Mouse (Mus musculus): ENCODE measurements around the gene Setd7.
"Not testable (repeated sequence)": the region's sequence is repeated elsewhere in the genome, so short reads cannot be mapped to it uniquely, and the experiment has no call there.

The Setd7 gene

DNA sequence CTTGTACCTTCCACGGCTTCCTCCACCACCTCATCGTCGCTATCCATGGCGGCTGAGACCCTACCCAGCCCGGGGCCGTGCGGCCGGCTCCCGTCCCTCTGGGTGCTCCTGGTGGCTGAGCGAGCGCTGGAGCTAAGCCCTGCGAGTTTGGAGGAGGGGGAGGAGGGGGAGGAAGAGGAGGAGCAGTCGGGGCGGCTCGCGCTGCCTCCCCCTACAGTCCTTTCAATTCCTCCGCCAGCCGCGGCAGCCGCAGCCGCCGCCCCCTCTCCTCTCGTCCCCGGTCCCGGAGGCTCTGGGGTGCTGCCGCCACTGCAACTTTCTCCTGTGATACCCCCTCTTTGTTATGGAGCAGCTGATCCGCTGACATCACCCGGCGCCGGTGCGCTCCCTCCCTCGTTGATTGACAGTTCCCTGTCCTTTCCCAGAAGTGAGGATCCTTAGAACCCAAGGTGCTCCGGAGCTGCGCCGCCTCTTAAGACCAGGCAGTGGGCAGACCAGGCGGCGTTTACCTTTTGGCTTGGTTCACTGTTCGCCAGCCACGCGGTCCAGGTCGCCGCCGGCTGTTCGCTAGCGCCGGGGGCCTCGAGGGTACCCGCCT, at the start of gene Setd7:
Gene Setd7, minus strand, starts transcription at position 369 of the 598 bp plus-strand sequence.
- DNase-seq: peak; percentile 65 to 67

DNA sequence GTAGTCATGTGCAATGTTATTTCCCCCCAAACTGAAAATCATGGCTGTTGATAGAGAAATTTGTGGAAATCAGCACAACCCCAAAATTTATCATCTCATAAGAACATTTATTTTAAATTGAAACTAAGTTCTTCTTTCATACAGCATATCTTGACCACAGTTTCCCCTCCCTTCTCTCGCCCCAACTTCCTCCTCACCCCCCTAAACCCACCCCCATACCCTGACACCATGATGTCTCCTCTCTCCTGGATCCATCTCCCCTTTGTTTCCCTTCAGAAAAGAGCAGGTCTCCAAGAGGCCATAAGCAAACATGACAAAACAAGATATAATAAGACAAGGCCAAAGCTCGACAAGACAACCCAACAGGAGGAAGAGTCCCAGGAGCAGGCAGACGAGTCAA, 43.8 kb upstream of the Setd7 start:
- no peak for DNase-seq

DNA sequence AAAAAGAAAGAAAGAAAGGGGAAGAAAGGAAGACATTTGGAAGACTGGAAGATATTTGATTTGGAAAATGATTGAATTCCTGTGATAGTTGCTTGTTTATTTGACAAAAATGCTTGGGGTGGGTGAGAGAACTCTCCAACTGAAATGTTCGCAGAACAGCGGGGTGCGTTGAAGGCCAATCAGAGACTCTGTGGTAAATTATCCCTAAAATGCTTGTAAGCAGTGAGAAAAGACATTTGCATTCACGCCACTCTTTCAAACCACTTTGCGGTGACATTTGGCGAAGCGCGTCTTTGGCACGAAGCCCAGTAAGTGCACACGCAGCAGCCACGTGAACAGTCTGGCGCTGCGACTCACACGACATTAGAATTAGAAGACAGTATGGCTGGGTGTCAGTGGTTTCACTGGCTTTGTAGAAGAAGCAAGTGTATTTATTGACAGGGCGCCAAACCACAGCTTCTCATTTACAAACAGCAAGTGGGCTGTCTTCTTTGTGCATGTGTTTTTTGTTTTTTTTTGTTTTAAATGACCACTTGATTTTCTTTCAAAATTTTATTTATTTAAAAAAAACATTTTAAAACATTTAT, 43.1 kb upstream of the Setd7 start:
- DNase-seq: no peak

DNA sequence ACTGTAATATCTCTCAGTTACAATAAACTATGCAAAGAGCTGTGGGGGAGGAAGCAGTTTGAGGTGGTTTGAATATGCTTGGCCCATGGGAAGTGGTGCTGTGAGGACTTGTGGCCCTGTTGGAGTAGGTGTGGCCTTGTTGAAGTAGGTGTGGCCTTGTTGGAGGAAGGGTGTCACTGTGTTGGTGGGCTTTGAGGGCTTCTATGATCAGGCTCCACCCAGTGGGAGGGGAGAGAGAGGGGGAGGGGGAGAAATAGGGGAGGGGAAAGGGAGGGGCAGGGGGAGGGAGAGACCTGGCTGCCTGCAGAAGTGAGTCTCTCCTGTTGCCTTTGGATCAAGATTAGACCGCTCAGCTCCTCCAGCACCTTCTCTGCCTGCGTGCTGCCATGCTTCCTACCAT, 40.8 kb upstream of the Setd7 start:
- DNase-seq: no peak

DNA sequence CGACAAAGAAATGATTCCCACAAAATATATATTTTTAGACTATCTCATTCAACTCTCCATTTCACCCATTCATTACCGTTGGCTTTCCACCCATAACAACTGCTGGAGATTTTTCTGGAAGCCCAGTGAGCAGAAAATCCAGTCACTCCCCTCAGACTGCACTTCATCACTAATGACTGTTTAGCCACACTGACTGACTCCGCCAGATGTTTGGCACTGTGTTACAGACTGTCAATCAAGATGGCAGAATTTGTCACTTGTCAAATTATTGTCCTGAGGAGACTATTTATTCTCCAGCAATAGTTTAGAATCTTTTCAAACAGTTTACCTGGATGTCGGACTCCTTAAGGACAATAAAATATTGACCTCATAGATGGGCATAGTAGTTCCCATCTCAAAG, 40.0 kb upstream of the Setd7 start:
- no peak for DNase-seq

- DNase-seq: no peak
These were observed 38.5 kb upstream of the Setd7 start for GRCm38 (mm10) chr3:51599057-51599630.

DNA sequence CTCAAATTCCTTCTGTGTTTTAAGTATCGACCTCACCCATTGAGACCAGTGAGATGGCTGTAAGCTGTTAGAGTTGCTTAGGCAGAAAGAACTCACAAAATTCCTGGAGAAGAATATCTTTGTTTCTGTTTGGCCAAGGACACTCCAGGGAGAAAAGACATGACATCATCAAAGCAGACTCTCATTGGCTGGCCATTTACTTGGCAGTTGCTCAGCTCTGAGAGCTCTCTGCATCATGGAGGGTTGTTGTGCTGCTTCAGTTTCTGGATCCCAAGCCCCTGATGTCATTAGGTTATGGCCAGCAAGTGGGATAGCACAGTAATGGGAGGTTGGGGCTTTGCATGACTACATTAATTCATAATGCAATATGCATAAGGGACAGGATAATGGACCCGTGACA, 35.9 kb upstream of the Setd7 start:
- DNase-seq: no peak

- no peak for DNase-seq
These were observed 32.8 kb upstream of the Setd7 start for GRCm38 (mm10) chr3:51593506-51593905.

DNA sequence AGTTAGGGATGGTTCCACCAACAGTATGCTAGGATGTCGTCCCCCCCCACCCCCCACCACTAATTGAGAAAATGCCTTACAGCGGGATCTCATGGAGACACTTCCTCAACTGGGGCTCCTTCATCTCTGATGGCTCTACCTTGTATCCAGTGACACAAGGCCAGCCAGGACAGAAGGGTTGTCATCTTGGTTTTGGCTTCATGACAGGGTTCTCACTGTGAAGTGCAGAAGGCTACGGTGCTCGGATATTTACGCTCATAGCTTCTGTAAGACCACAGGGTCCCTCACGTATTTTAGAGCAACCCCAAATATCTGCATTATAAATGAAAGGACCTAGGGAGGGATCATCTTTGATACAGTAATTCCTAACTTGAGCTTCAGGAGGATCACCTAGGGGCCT, 30.9 kb upstream of the Setd7 start:
- no peak for DNase-seq

DNA sequence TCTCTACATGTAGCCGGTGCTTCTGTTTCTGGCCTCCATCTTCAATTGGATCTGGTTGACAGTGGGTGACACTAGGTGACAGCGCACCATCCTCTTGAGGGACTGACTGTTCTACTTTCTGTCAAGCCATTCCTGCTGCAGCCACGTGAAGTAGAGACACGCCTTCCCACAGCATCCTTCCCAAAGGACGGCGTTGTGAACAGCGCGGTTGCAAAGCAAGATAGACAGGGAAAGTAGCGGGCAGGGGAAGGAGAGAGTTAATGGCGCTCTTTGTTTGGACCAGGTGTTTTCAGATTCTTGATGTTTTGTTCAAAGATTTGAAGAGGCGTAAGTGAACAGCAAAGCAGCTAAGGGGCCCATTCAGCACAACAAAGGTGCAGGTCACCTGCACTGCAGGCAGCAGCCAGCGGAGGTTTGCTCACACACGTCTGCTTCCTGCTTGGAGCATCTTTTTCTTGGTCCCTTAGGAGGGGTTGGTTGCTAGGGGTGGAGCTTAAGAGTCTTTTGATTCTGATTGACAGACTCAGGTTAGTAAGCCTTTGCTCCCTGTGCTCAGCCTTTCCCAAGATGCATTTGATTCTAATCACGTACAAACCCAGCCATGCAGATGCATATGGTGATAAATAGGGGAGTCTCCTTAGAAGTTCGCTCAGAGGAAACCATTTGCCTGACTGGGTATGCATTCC, 29.7 kb upstream of the Setd7 start:
- no peak for DNase-seq

- no peak for DNase-seq
These were observed 27.1 kb upstream of the Setd7 start for GRCm38 (mm10) chr3:51587697-51588262.

- DNase-seq: peak; percentile 51 to 86
These were observed 23.1 kb upstream of the Setd7 start for GRCm38 (mm10) chr3:51583574-51584391.

DNA sequence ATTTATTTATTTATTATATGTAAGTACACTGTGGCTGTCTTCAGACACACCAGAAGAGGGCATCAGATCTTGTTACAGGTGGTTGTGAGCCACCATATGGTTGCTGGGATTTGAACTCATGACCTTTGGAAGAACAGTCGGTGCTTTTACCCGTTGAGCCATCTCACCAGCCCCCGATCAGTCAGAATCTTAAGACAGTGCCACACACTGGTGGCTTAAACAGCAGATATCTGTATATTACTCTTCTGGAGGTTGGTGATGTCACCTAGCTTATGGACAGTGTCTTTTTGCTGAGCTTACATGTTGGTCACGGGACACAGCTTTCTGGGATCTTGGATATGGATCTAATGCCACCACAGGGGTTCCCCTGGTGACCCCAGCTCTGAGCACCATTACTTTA, 18.6 kb upstream of the Setd7 start:
- DNase-seq: not testable (repeated sequence)

DNA sequence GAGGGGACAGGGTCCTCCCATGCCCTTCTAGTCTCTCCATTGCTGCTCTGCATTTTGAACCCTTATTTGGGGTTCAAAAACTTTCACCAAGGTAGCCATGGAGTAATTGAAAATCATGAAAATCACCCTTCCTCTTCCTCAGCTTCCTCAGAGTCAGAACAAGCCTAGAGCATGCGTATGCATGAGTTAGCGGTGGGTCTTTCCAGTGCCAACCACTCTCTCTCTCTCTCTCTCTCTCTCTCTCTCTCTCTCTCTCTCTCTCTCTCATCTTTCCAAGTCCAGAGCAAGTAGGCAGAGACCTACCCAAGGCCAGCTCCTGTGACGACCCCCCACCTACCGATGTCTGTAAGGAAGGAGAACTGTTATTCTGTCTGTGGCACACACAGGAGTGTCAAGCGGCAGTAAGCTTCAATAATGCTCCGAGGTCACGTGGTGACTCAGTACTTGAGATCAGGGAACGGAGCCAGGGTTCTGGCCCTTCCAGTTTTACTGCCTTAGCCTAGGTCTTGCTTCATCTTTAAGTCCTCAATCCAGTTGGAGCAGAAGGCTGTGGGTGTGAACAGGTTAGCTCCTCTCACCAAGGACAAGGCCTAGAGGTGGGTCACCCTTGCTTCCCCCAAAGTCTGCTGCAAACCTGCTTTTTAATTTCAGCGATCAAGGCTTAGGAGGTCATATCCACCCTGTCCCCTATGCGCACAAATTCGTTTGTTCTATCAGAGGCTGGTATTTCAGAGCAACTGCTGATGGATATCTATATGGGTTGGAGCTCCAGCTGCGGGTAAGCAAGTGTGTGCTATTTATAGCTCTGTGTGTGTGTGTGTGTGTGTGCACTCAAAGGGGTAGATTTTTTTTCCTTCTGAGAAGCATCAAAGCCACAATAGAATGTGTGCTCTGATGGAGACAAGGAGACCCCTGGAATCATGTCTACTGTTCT, 17.4 kb upstream of the Setd7 start:
- peak; percentile 61 to 63 for DNase-seq

DNA sequence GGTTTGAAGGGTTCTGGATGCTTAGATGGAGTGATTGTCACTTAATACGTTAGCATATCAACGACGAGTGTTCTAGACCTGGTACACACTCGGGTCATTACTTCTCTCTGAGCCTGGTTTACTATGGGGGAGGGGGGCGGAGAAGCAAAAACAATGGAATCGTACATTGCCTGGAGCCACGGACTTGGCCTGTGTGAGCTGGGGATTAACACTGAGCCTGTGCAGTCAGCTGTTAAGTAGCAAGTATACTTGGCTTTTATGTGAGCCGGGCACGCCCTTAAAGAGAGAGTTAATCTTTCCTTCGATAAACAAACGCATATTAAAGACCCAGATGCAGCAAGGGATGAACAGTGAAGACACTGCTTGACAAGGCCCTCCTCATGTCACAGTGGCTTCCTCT, 16.7 kb upstream of the Setd7 start:
- DNase-seq: no peak

DNA sequence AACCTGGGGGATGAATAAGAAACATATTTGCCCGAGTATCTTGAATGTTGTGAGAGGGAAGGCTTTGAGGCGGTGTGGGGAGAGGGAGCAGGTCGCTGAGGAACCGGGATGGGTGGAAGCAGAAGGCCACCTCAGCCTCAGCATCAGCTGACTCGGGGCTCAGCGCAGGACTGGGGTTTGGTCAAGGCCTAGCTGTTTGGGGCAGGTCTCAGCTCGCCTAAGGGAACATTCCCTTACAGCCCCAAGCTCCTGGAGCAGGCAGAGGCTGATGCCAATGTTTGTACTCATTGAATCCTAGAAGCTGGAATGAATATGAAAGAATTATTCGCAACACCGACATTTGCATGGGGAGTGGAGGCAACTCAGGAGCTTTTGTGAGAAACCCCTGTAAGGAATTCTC, 13.2 kb upstream of the Setd7 start:
- DNase-seq: no peak

DNA sequence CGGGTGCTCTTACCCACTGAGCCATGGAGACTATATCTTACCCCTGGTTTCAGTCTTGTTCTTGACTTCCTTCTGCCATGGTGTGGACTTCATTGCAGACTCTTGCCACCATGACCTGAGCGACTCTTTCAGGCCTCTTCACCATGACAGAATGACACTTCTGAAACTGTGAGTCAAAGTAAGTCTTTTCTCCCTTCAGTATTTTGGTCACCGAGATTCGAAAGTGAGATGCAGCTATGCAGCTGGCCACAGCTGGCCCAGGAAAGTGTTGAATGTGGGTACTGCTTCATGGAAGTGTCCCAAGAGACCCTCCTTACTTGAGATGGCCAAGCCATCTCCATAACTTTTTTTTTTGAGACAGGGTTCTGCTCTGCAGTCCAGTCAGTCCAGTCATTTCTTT, 9.5 kb upstream of the Setd7 start:
- no peak for DNase-seq

- DNase-seq: no peak
These were observed 1.3 kb upstream of the Setd7 start for GRCm38 (mm10) chr3:51561993-51562385.

DNA sequence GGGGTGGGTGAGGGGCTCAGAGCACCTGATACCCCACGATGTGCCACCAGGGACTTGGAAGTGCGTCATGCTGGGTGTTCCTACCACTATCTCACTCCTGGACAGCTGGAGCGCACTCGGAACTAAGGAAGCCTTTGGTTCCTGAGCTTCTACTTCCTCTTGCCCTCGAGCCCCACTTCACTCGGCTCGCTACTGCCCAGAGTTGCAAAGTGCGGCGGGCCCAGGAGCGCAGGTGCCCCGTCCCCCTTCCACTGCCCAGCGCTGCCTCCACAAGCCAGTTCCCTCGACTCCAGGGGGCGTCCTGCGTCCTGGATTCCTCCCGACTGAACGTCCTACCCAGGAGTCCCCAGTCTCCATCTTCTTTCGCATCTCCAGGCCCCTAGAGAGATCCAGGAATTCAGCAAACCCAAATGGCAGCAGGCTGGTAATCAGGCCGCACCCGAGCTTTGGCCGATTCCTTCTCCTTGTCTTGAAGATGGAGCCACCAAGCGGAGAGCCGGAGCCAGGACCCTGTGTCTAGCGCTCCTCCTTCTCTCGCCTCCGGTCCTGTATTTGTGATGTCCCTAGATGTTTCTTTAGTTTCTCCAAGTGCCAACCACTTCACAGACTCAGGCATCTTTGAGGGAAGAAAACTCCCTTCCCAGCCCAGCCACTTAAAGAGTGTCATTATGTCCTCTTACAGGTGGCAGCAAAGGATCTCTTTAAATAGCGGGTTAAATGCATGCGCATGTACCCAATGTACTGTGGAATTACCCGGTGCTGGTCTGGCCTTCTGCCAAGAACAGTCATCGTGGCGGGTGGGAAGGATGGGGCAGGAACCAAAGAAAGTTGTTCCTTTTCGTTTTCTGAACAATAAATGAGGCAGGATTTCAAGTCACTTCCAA, 672 bp upstream of the Setd7 start:
- peak; percentile 34 to 37 for DNase-seq

DNA sequence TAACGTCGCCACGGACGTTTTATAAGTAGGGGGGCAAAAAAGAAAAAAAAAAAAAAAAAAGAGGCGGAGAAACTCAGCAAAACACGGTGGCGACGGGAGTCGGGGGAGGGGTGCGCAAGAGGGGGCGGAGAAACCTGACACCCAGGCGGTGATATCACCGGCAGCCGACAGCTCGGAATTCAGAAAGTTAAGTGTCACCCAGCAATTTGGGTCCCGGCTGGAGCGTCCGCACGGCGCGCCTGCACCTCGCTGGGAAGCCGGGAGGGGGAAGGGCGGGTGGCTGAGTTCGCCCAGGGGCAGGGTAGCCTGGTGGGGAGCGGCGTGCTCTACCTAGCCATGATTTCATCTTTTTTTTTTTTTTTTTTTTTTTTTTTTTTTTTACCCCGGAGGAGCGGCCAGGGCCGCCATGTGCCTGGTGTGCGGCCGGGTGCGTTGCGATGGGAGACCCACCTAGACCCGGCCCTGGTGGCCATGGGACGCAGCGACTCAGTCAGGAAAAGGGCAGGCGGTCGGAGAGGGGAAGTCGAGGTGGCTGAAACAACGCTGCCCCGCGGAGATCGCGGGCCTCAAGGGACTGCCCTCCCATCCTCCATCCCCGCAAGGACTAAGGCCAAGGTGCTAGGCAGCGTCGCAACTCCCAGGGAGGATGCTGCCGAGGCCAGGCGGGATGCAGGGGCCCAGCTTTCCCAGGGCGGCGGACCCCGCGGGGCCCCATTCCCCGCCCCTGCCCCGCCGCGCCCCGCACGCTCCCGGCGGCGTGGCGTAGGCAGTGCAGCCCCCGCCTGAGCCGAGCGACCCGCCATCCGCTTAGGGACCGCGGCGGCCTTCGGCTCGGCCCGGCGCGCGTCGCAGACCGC, 857 bp downstream of the Setd7 start:
- peak; percentile 79 for DNase-seq
